Mouse (Mus musculus): Measurements from ENCODE around the gene Adamts14.

DNA sequence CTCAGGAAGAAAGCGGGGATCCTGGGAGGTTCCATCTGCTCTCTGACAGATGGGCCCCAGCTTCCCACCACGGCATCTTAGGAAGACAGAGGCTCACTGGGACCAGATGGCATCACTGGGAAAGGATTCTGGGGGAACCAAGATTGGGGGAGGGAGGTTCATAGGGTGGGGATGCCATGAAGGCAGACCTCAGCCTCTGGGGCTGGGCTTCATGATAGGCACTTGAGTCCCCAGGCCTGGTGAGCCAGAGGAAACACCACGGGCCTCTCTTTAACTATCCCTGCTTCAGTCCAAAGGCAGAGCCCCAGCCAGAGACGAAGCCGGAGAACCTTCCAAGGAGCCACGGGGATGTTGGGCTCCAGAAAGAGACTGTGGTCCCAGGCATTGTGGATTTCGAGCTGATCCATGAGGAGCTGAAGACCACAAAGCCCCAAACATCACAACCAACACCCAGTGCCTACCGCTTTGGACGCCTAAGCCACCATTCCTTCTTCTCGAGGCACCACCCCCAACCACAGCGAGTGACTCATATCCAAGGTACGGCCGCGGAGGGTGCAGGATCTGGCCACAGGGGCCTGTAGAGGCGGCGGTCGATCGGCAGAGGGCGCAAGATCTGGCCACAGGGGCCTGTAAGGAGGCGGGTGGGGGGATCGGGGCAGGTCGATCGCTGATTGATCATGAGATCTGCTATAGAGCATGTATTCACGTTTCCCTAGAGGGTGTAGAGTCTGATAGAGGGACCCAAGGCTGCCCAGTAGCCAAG is 97.6 kb downstream of the Adamts14 start:
- peak; percentile 71 for TF ChIP-seq CTCF (IDR thresholded peaks at IDR 0.05)
- no peak for TF ChIP-seq EP300 (IDR thresholded peaks at IDR 0.05)
